Mouse (Mus musculus) thymus, adult 2 months (tissue): Measurements from ENCODE around the gene Sepsecs.

Experiments
- CTCF ChIP-seq: fragments of 200-500 bp; IDR thresholded peaks from 2 replicates; pipeline ENCODE4 v1.5.1; 2012; ENCODE audit warnings: mild to moderate bottlenecking, control low read depth, low read length, moderate library complexity, borderline replicate concordance; ENCODE audit not compliant: control insufficient read depth, poor library complexity, insufficient read depth; ENCODE audit errors: extremely low read depth
- POLR2A ChIP-seq: fragments of 200-500 bp; IDR thresholded peaks from 2 replicates; pipeline ENCODE4 v1.6.1; 2012; ENCODE audit warnings: mild to moderate bottlenecking, low read length, control low read depth, moderate library complexity; ENCODE audit not compliant: control insufficient read depth, poor library complexity, insufficient read depth; ENCODE audit errors: extremely low read depth

DNA sequence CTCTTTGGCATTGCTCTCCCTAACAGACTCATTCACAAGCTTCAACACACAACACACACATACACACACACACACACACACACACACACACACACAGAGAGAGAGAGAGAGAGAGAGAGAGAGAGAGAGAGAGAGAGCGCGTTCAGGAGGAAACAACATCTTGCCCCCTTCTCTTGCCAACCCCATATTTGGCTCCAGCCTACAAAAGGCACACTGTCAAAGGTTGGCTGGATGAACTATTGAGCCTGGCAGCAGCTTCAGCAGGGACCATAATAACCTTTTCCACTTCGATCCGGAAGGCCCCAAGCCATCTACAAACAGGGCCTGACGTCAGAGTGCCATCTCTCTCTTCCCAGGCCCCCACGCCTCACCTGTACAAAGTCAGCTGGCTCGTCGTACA lies 56.7 kb downstream of the Sepsecs start:
- TF ChIP-seq CTCF (no peak), POLR2A (no peak)
